Mouse (Mus musculus) embryo, embryonic 11.5 days (tissue): Measurements from ENCODE around the gene Zfp385b.

Experiments
- DNase-seq: peaks from one replicate; pipeline ENCODE4 v3.0.0-alpha.2; 2012; ENCODE audit warnings: low read depth, low spot score

The Zfp385b gene

GRCm38 (mm10) chr2:77707138-77707537 lies 112.3 kb downstream of the Zfp385b start:
- no peak for DNase-seq

GRCm38 (mm10) chr2:77705476-77705875 lies 114.0 kb downstream of the Zfp385b start:
- DNase-seq = no peak

- no peak for DNase-seq
Observed at GRCm38 (mm10) chr2:77703080-77703479, 116.4 kb downstream of the Zfp385b start.

GRCm38 (mm10) chr2:77691174-77691573 lies 128.3 kb downstream of the Zfp385b start:
- DNase-seq = no peak

GRCm38 (mm10) chr2:77690316-77690715 lies 129.1 kb downstream of the Zfp385b start:
- no peak for DNase-seq

- DNase-seq = no peak
Observed at GRCm38 (mm10) chr2:77688651-77689050, 130.8 kb downstream of the Zfp385b start.

GRCm38 (mm10) chr2:77684088-77684487 lies 135.4 kb downstream of the Zfp385b start:
- DNase-seq = no peak

GRCm38 (mm10) chr2:77682205-77682604 lies 137.2 kb downstream of the Zfp385b start:
- no peak for DNase-seq

- DNase-seq = no peak
Observed at GRCm38 (mm10) chr2:77681741-77682140, 137.7 kb downstream of the Zfp385b start.

GRCm38 (mm10) chr2:77673770-77674169 lies 145.7 kb downstream of the Zfp385b start:
- no peak for DNase-seq

- no peak for DNase-seq
Observed at GRCm38 (mm10) chr2:77672215-77672905, 147.1 kb downstream of the Zfp385b start.

GRCm38 (mm10) chr2:77662171-77662570 lies 157.3 kb downstream of the Zfp385b start:
- DNase-seq = no peak

GRCm38 (mm10) chr2:77653686-77654085 lies 165.8 kb downstream of the Zfp385b start:
- no peak for DNase-seq

- DNase-seq = no peak
Observed at GRCm38 (mm10) chr2:77641521-77642170, 177.8 kb downstream of the Zfp385b start.

GRCm38 (mm10) chr2:77639993-77640392 lies 179.4 kb downstream of the Zfp385b start:
- DNase-seq = no peak

GRCm38 (mm10) chr2:77631606-77632005 lies 187.8 kb downstream of the Zfp385b start:
- no peak for DNase-seq

- no peak for DNase-seq
Observed at GRCm38 (mm10) chr2:77627622-77628231, 191.7 kb downstream of the Zfp385b start.

GRCm38 (mm10) chr2:77618686-77619085 lies 200.8 kb downstream of the Zfp385b start:
- DNase-seq = no peak

GRCm38 (mm10) chr2:77610303-77610991 lies 209.0 kb downstream of the Zfp385b start:
- DNase-seq = no peak

GRCm38 (mm10) chr2:77609452-77609851 lies 210.0 kb downstream of the Zfp385b start:
- no peak for DNase-seq

GRCm38 (mm10) chr2:77608666-77609065 lies 210.8 kb downstream of the Zfp385b start:
- no peak for DNase-seq

GRCm38 (mm10) chr2:77593461-77593860 lies 226.0 kb downstream of the Zfp385b start:
- DNase-seq = no peak
